Mouse (Mus musculus): ENCODE data around the gene Cyp2r1. TPM values are rescaled to one million over a fixed set of nuclear protein-coding genes. Genes with fewer than 3 reads are reported as not detected.

Cyp2r1 gene
- polyA plus RNA-seq, 1 experiment, result not detected

DNA sequence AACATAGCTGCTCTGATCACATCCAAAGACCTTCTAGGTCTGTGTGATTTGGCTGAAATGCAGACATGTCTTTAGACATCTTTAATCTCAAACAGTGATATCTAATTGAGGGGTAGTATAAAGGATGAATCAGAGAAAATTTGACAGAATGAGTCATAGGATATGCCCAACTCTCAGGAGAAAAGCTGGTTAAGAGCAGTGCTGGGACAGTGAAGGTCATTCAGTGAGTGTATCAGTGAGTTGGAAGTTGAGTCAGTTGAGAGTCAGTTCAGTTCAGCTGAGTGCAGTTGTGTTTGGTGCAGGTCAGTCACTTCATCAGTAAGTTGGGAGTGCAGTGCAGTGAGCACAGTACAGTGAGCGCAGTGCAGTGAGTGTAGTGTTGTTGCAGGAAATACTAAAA is 42.6 kb downstream of the Cyp2r1 start:
- Histone ChIP-seq H3K4me1 (ENCODE audit: control insufficient read depth) (no peaks in the 10 kb centered on the region), H3K36me3 (ENCODE audit: control insufficient read depth) (no peaks in the 10 kb centered on the region; the same call in 1 of the 2 replicates), H3K4me3 (replicated peaks) (no peak overlapping the region), H3K27me3 (ENCODE audit: control insufficient read depth) (no peaks in the 10 kb centered on the region), H3K9me3 (ENCODE audit: control insufficient read depth, low read length) (no peaks in the 10 kb centered on the region)
- TF ChIP-seq GATA1 (IDR thresholded peaks at IDR 0.05; ENCODE audit: low read length), result no peak
- TF ChIP-seq TAL1 (IDR thresholded peaks at IDR 0.05; ENCODE audit: low read length), result no peak

DNA sequence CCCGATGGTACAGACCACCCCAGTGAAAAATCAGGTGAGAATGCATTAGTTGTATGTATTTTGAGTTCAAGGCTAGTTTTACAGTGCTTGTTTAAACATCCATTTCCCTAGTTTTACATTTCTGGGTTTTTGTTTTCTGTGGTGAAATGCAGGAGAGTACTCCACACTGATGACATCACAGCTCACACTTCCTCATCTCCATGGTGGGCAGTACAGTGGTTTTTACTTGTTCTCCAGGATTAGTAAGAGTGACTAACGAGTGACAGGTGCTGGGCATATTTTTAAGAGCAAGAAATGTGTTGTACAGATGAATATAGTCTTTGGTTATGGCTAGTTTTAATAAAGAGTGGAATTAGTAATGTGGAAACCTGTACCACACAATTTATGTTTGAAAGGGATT is 53.9 kb downstream of the Cyp2r1 start:
- no peaks in the 10 kb centered on the region for H3K27me3 ChIP-seq (ENCODE audit: control insufficient read depth)
- H3K4me1 ChIP-seq (ENCODE audit: control insufficient read depth), result no peaks in the 10 kb centered on the region
- no peaks in the 10 kb centered on the region for H3K9me3 ChIP-seq (ENCODE audit: control insufficient read depth, low read length)
- H3K36me3 ChIP-seq (ENCODE audit: control insufficient read depth), result no peaks in the 10 kb centered on the region
- H3K4me3 ChIP-seq (replicated peaks), result no peak overlapping the region
- TF ChIP-seq GATA1 (IDR thresholded peaks at IDR 0.05; ENCODE audit: low read length) (no peak), TAL1 (IDR thresholded peaks at IDR 0.05; ENCODE audit: low read length) (no peak)

Other genes with a start within 250 kb of the Cyp2r1 start
- gene Pde3b, start 147.7 kb downstream of the Cyp2r1 start, polyA plus RNA-seq (2012), result 0.01 TPM in 2 replicates
- gene Calca, start 73.4 kb upstream of the Cyp2r1 start, polyA plus RNA-seq (2012), result not detected in 2 replicates
- gene Calcb, start 155.7 kb upstream of the Cyp2r1 start, polyA plus RNA-seq (2012), result not detected in 2 replicates
- 0.02 and 0.05 TPM in 2 replicates for gene Insc, start 180.7 kb upstream of the Cyp2r1 start, polyA plus RNA-seq (2012)